Mouse (Mus musculus): ENCODE data around the gene Mlxipl. TPM values are rescaled to one million over a fixed set of nuclear protein-coding genes. Genes with fewer than 3 reads are reported as not detected.

The Mlxipl gene
- polyA plus RNA-seq, 1 experiment from 2014 or later = 18.7 TPM

- H3K27me3 ChIP-seq (replicated peaks; ENCODE audit: control insufficient read depth, insufficient read depth, low read length) = no peaks in the 10 kb centered on the region
- H3K36me3 ChIP-seq (ENCODE audit: control insufficient read depth, insufficient read depth, low read length) = peaks cover 39% of the 10 kb centered on the region
- no peak for ATAC-seq (replicated peaks; ENCODE audit: low FRiP score)
- no peak overlapping the region for H3K27ac ChIP-seq (ENCODE audit: low read depth, low read length)
- no peaks in the 10 kb centered on the region for H3K9me3 ChIP-seq (ENCODE audit: control insufficient read depth, low read length)
- H3K4me3 ChIP-seq (ENCODE audit: low read depth, low read length) = no peak overlapping the region
- no peak overlapping the region for H3K4me2 ChIP-seq
- H3K9ac ChIP-seq (ENCODE audit: low read depth, low read length) = no peak overlapping the region
- DNase-seq (ENCODE audit: low spot score) = no peak
- peaks cover 5% of the 10 kb centered on the region for H3K4me1 ChIP-seq (replicated peaks; ENCODE audit: control insufficient read depth, insufficient read depth, low read length)
Measured at GRCm38 (mm10) chr5:135175086-135175485, 85.4 kb downstream of the Mlxipl start.

- Histone ChIP-seq H3K4me3 (ENCODE audit: low read depth, low read length) (no peak overlapping the region), H3K9ac (ENCODE audit: low read depth, low read length) (no peak overlapping the region), H3K9me3 (ENCODE audit: control insufficient read depth, low read length) (no peaks in the 10 kb centered on the region), H3K27ac (ENCODE audit: low read depth, low read length) (no peak overlapping the region), H3K36me3 (ENCODE audit: control insufficient read depth, insufficient read depth, low read length) (peaks cover 47% of the 10 kb centered on the region), H3K4me2 (no peak overlapping the region), H3K4me1 (replicated peaks; ENCODE audit: control insufficient read depth, insufficient read depth, low read length) (no peaks in the 10 kb centered on the region), H3K27me3 (replicated peaks; ENCODE audit: control insufficient read depth, insufficient read depth, low read length) (no peaks in the 10 kb centered on the region)
- no peak for ATAC-seq (replicated peaks; ENCODE audit: low FRiP score)
- no peak for DNase-seq (ENCODE audit: low spot score)
- 77% methylated on average over 3 of the region's 3 CpGs for WGBS
Measured at GRCm38 (mm10) chr5:135178523-135178922, 88.8 kb downstream of the Mlxipl start.

DNA sequence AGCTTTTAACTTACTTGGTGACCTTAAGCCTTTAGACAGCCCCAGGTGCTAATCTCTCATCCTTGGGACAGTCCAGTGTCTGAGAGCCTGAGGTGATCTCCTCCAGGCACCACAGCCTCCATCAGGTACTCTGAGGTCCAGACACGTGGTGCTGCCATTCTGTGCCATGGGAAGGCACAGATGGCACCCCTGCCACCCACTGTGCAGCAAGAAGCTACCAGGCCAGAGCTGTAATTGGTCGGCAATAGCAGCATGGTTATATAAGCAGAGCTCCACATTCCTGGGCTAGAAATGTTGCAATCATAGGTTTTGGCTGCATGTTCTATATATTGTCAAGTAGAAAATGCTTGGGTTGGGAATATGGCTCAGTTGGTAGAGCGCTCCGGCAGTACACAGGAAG, 89.3 kb downstream of the Mlxipl start:
- WGBS = 95% methylated on average over 4 of the region's 4 CpGs
- DNase-seq (ENCODE audit: low spot score) (no peak), ATAC-seq (replicated peaks; ENCODE audit: low FRiP score) (no peak)
- no peaks in the 10 kb centered on the region for H3K4me1 ChIP-seq (replicated peaks; ENCODE audit: control insufficient read depth, insufficient read depth, low read length)
- no peaks in the 10 kb centered on the region for H3K27me3 ChIP-seq (replicated peaks; ENCODE audit: control insufficient read depth, insufficient read depth, low read length)
- no peak overlapping the region for H3K9ac ChIP-seq (ENCODE audit: low read depth, low read length)
- no peaks in the 10 kb centered on the region for H3K9me3 ChIP-seq (ENCODE audit: control insufficient read depth, low read length)
- H3K27ac ChIP-seq (ENCODE audit: low read depth, low read length) = no peak overlapping the region
- peaks cover 46% of the 10 kb centered on the region for H3K36me3 ChIP-seq (ENCODE audit: control insufficient read depth, insufficient read depth, low read length)
- H3K4me2 ChIP-seq = no peak overlapping the region
- no peak overlapping the region for H3K4me3 ChIP-seq (ENCODE audit: low read depth, low read length)

- Histone ChIP-seq H3K4me3 (ENCODE audit: low read depth, low read length) (no peak overlapping the region), H3K27me3 (replicated peaks; ENCODE audit: control insufficient read depth, insufficient read depth, low read length) (no peaks in the 10 kb centered on the region), H3K4me1 (replicated peaks; ENCODE audit: control insufficient read depth, insufficient read depth, low read length) (no peaks in the 10 kb centered on the region), H3K9me3 (ENCODE audit: control insufficient read depth, low read length) (no peaks in the 10 kb centered on the region), H3K9ac (ENCODE audit: low read depth, low read length) (no peak overlapping the region), H3K27ac (ENCODE audit: low read depth, low read length) (no peak overlapping the region), H3K4me2 (no peak overlapping the region), H3K36me3 (ENCODE audit: control insufficient read depth, insufficient read depth, low read length) (peaks cover 44% of the 10 kb centered on the region)
- ATAC-seq (replicated peaks; ENCODE audit: low FRiP score) (no peak), DNase-seq (ENCODE audit: low spot score) (no peak)
- WGBS = 89% methylated on average over 6 of the region's 7 CpGs
Measured at GRCm38 (mm10) chr5:135179616-135180015, 89.9 kb downstream of the Mlxipl start.

DNA sequence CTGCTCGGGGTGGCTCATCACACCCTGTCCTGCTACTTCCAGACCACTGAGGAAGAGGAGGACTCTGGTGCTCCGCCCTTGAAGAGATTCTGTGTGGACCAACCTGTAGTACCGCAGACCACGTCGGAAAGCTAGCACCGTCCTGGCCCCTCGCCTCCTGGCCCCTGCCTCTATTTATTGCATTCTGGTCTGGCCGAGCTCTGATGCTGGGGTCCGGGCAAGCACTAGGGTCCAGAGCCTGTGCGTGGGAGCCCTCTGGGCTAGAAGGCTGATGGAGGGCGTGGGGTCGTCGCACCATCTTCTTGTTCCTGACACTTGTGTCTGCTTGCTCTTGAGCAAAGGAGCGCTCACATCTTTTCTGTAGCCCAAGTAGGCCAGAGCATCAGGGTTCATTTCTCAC, 91.1 kb downstream of the Mlxipl start:
- peaks cover 41% of the 10 kb centered on the region for H3K36me3 ChIP-seq (ENCODE audit: control insufficient read depth, insufficient read depth, low read length)
- 0 out of 2 replicates have a peak, but pooled peaks cover 3% of the 10 kb centered on the region for H3K4me1 ChIP-seq (replicated peaks; ENCODE audit: control insufficient read depth, insufficient read depth, low read length)
- H3K4me2 ChIP-seq = no peak overlapping the region
- H3K9ac ChIP-seq (ENCODE audit: low read depth, low read length) = no peak overlapping the region
- ATAC-seq (replicated peaks; ENCODE audit: low FRiP score) (no peak), DNase-seq (ENCODE audit: low spot score) (no peak)
- H3K27ac ChIP-seq (ENCODE audit: low read depth, low read length) = no peak overlapping the region; the same call in 1 of the 2 replicates
- no peak overlapping the region for H3K4me3 ChIP-seq (ENCODE audit: low read depth, low read length)
- no peaks in the 10 kb centered on the region for H3K9me3 ChIP-seq (ENCODE audit: control insufficient read depth, low read length)
- 93% methylated on average over 14 of the region's 14 CpGs for WGBS
- H3K27me3 ChIP-seq (replicated peaks; ENCODE audit: control insufficient read depth, insufficient read depth, low read length) = no peaks in the 10 kb centered on the region

GRCm38 (mm10) chr5:135181776-135182175, 92.1 kb downstream of the Mlxipl start:
- no peaks in the 10 kb centered on the region for H3K27me3 ChIP-seq (replicated peaks; ENCODE audit: control insufficient read depth, insufficient read depth, low read length)
- H3K4me2 ChIP-seq = no peak overlapping the region
- H3K4me1 ChIP-seq (replicated peaks; ENCODE audit: control insufficient read depth, insufficient read depth, low read length) = 0 out of 2 replicates have a peak, but pooled peaks cover 8% of the 10 kb centered on the region
- no peak for ATAC-seq (replicated peaks; ENCODE audit: low FRiP score)
- WGBS = 85% methylated on average over 6 of the region's 6 CpGs
- no peak overlapping the region for H3K4me3 ChIP-seq (ENCODE audit: low read depth, low read length)
- H3K9ac ChIP-seq (ENCODE audit: low read depth, low read length) = no peak overlapping the region; the same call in 1 of the 2 replicates
- H3K36me3 ChIP-seq (ENCODE audit: control insufficient read depth, insufficient read depth, low read length) = peaks cover 38% of the 10 kb centered on the region
- no peaks in the 10 kb centered on the region for H3K9me3 ChIP-seq (ENCODE audit: control insufficient read depth, low read length)
- no peak overlapping the region for H3K27ac ChIP-seq (ENCODE audit: low read depth, low read length)
- no peak for DNase-seq (ENCODE audit: low spot score)

GRCm38 (mm10) chr5:135183131-135183861, 93.6 kb downstream of the Mlxipl start:
- Histone ChIP-seq H3K9ac (ENCODE audit: low read depth, low read length) (no peak overlapping the region), H3K36me3 (ENCODE audit: control insufficient read depth, insufficient read depth, low read length) (peaks cover 29% of the 10 kb centered on the region), H3K4me3 (ENCODE audit: low read depth, low read length) (no peak overlapping the region), H3K27ac (ENCODE audit: low read depth, low read length) (no peak overlapping the region; the same call in 1 of the 2 replicates), H3K9me3 (ENCODE audit: control insufficient read depth, low read length) (no peaks in the 10 kb centered on the region), H3K4me1 (replicated peaks; ENCODE audit: control insufficient read depth, insufficient read depth, low read length) (0 out of 2 replicates have a peak, but pooled peaks cover 8% of the 10 kb centered on the region), H3K4me2 (no peak overlapping the region), H3K27me3 (replicated peaks; ENCODE audit: control insufficient read depth, insufficient read depth, low read length) (no peaks in the 10 kb centered on the region)
- no peak for ATAC-seq (replicated peaks; ENCODE audit: low FRiP score)
- no peak for DNase-seq (ENCODE audit: low spot score)
- 63% methylated on average over 8 of the region's 8 CpGs for WGBS

- DNase-seq (ENCODE audit: low spot score) = no peak
- H3K9ac ChIP-seq (ENCODE audit: low read depth, low read length) = no peak overlapping the region
- 91% methylated on average over 3 of the region's 3 CpGs for WGBS
- peaks cover 20% of the 10 kb centered on the region for H3K36me3 ChIP-seq (ENCODE audit: control insufficient read depth, insufficient read depth, low read length)
- peaks cover 21% of the 10 kb centered on the region for H3K4me1 ChIP-seq (replicated peaks; ENCODE audit: control insufficient read depth, insufficient read depth, low read length)
- no peaks in the 10 kb centered on the region for H3K27me3 ChIP-seq (replicated peaks; ENCODE audit: control insufficient read depth, insufficient read depth, low read length)
- no peaks in the 10 kb centered on the region for H3K9me3 ChIP-seq (ENCODE audit: control insufficient read depth, low read length)
- H3K27ac ChIP-seq (ENCODE audit: low read depth, low read length) = peak overlapping the region; percentile 45
- H3K4me3 ChIP-seq (ENCODE audit: low read depth, low read length) = no peak overlapping the region
- H3K4me2 ChIP-seq = no peak overlapping the region
- ATAC-seq (replicated peaks; ENCODE audit: low FRiP score) = no peak
Measured at GRCm38 (mm10) chr5:135185016-135185415, 95.3 kb downstream of the Mlxipl start.

- H3K27me3 ChIP-seq (replicated peaks; ENCODE audit: control insufficient read depth, insufficient read depth, low read length) = no peaks in the 10 kb centered on the region
- no peak overlapping the region for H3K4me3 ChIP-seq (ENCODE audit: low read depth, low read length)
- DNase-seq (ENCODE audit: low spot score) (no peak), ATAC-seq (replicated peaks; ENCODE audit: low FRiP score) (no peak)
- H3K4me2 ChIP-seq = peak overlapping the region; percentile 82
- peak overlapping the region; percentile 45 for H3K27ac ChIP-seq (ENCODE audit: low read depth, low read length)
- peaks cover 21% of the 10 kb centered on the region for H3K4me1 ChIP-seq (replicated peaks; ENCODE audit: control insufficient read depth, insufficient read depth, low read length)
- H3K9me3 ChIP-seq (ENCODE audit: control insufficient read depth, low read length) = no peaks in the 10 kb centered on the region
- WGBS = 36% methylated on average over 3 of the region's 3 CpGs
- no peak overlapping the region for H3K9ac ChIP-seq (ENCODE audit: low read depth, low read length)
- peaks cover 16% of the 10 kb centered on the region for H3K36me3 ChIP-seq (ENCODE audit: control insufficient read depth, insufficient read depth, low read length)
Measured at GRCm38 (mm10) chr5:135185596-135185995, 95.9 kb downstream of the Mlxipl start.
